Mouse (Mus musculus): ENCODE data around the gene 1700023F06Rik. TPM values are rescaled to one million over a fixed set of nuclear protein-coding genes. Genes with fewer than 3 reads are reported as not detected.

The 1700023F06Rik gene
- polyA plus RNA-seq, 2 experiments = 0.57 to 0.88 TPM

DNA sequence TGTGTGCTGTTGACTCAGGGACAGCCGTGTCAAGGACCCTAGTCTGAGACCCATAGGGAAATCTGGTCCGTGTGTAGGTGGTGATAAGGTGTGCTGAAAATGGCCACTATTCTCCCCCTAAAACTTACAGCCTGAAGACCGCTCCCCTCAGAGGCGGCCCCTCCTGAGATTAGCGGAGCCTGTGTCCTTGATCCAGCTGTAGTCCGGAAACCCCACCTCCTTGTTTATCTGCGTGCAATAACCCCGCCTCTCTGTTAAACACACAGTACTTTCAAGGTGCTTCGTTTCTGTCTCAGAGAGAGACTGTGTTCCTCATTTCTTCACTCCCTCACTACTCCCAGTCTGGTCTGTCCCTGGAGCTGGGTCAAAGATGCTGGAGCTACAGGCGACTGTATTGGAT is 44.0 kb downstream of the 1700023F06Rik start:
- DNase-seq (ENCODE audit: low spot score) (no peak), ATAC-seq (ENCODE audit: low FRiP score, low read depth) (no peak)
- H3K27ac ChIP-seq (replicated peaks; ENCODE audit: low read depth, low read length) = no peak overlapping the region
- H3K9ac ChIP-seq (ENCODE audit: low read depth, low read length, severe bottlenecking) = no peak overlapping the region
- no peak overlapping the region for H3K4me2 ChIP-seq (replicated peaks; ENCODE audit: low read depth, low read length, severe bottlenecking)
- H3K4me3 ChIP-seq (replicated peaks; ENCODE audit: low read length) = no peak overlapping the region
- H3K9me3 ChIP-seq (ENCODE audit: control insufficient read depth, low read length) = no peaks in the 10 kb centered on the region
- peaks cover 6% of the 10 kb centered on the region for H3K27me3 ChIP-seq (ENCODE audit: control insufficient read depth, insufficient read depth, low read length)
- H3K36me3 ChIP-seq (ENCODE audit: control insufficient read depth, insufficient read depth, low read length) = no peaks in the 10 kb centered on the region
- peaks cover 3% of the 10 kb centered on the region; the same call in 1 of the 2 replicates for H3K4me1 ChIP-seq (ENCODE audit: control insufficient read depth, insufficient read depth, low read length)
- WGBS = 33% methylated on average over 10 of the region's 10 CpGs
- no peak for TF ChIP-seq POLR2A (IDR thresholded peaks at IDR 0.05; ENCODE audit: borderline replicate concordance, extremely low read depth, insufficient read depth, insufficient read length)

DNA sequence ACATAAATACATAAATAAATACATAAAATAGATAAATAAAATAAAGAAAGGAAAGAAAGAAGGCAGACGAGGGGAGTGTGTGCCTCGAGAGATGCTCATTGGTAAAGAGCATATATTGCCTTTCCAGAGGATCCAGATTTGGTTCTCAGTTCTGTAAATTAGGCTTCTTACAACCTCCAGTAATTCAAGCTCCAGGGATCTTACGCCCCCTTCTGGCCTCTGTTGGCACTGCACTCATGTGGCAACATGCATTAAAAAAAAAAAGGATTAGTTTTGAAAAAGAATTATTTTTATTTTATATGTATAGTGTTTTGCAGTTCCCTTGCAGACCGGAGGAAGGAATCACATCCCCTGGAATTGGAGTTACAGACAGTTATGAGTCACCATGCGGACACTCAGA is 46.2 kb downstream of the 1700023F06Rik start:
- no peak overlapping the region for H3K4me2 ChIP-seq (replicated peaks; ENCODE audit: low read depth, low read length, severe bottlenecking)
- H3K36me3 ChIP-seq (ENCODE audit: control insufficient read depth, insufficient read depth, low read length) = no peaks in the 10 kb centered on the region
- no peak overlapping the region for H3K4me3 ChIP-seq (replicated peaks; ENCODE audit: low read length)
- no peak overlapping the region for H3K9ac ChIP-seq (ENCODE audit: low read depth, low read length, severe bottlenecking)
- no peak for TF ChIP-seq POLR2A (IDR thresholded peaks at IDR 0.05; ENCODE audit: borderline replicate concordance, extremely low read depth, insufficient read depth, insufficient read length)
- DNase-seq (ENCODE audit: low spot score) (no peak), ATAC-seq (ENCODE audit: low FRiP score, low read depth) (no peak)
- 84% methylated on average over 5 of the region's 5 CpGs for WGBS
- H3K4me1 ChIP-seq (ENCODE audit: control insufficient read depth, insufficient read depth, low read length) = peaks cover 3% of the 10 kb centered on the region; the same call in 1 of the 2 replicates
- no peak overlapping the region for H3K27ac ChIP-seq (replicated peaks; ENCODE audit: low read depth, low read length)
- H3K9me3 ChIP-seq (ENCODE audit: control insufficient read depth, low read length) = no peaks in the 10 kb centered on the region
- H3K27me3 ChIP-seq (ENCODE audit: control insufficient read depth, insufficient read depth, low read length) = no peaks in the 10 kb centered on the region

GRCm38 (mm10) chr11:103161449-103161848 is 46.9 kb downstream of the 1700023F06Rik start:
- WGBS = 75% methylated on average over 7 of the region's 7 CpGs

GRCm38 (mm10) chr11:103160738-103161137 is 47.6 kb downstream of the 1700023F06Rik start:
- Histone ChIP-seq H3K4me1 (ENCODE audit: control insufficient read depth, insufficient read depth, low read length) (peaks cover 3% of the 10 kb centered on the region; the same call in 1 of the 2 replicates), H3K9me3 (ENCODE audit: control insufficient read depth, low read length) (no peaks in the 10 kb centered on the region), H3K27me3 (ENCODE audit: control insufficient read depth, insufficient read depth, low read length) (no peaks in the 10 kb centered on the region), H3K4me3 (replicated peaks; ENCODE audit: low read length) (no peak overlapping the region), H3K27ac (replicated peaks; ENCODE audit: low read depth, low read length) (no peak overlapping the region), H3K36me3 (ENCODE audit: control insufficient read depth, insufficient read depth, low read length) (no peaks in the 10 kb centered on the region), H3K9ac (ENCODE audit: low read depth, low read length, severe bottlenecking) (no peak overlapping the region), H3K4me2 (replicated peaks; ENCODE audit: low read depth, low read length, severe bottlenecking) (no peak overlapping the region)
- DNase-seq (ENCODE audit: low spot score) (no peak), ATAC-seq (ENCODE audit: low FRiP score, low read depth) (no peak)
- TF ChIP-seq POLR2A (IDR thresholded peaks at IDR 0.05; ENCODE audit: borderline replicate concordance, extremely low read depth, insufficient read depth, insufficient read length) = no peak
- WGBS = 85% methylated on average over 11 of the region's 11 CpGs

More at GRCm38 (mm10) chr11:103161449-103161848, 46.9 kb downstream of the 1700023F06Rik start:
- Histone ChIP-seq H3K4me1 (ENCODE audit: control insufficient read depth, insufficient read depth, low read length) (peaks cover 3% of the 10 kb centered on the region; the same call in 1 of the 2 replicates), H3K27ac (replicated peaks; ENCODE audit: low read depth, low read length) (no peak overlapping the region), H3K4me2 (replicated peaks; ENCODE audit: low read depth, low read length, severe bottlenecking) (no peak overlapping the region), H3K9ac (ENCODE audit: low read depth, low read length, severe bottlenecking) (no peak overlapping the region), H3K9me3 (ENCODE audit: control insufficient read depth, low read length) (no peaks in the 10 kb centered on the region), H3K36me3 (ENCODE audit: control insufficient read depth, insufficient read depth, low read length) (no peaks in the 10 kb centered on the region), H3K4me3 (replicated peaks; ENCODE audit: low read length) (no peak overlapping the region), H3K27me3 (ENCODE audit: control insufficient read depth, insufficient read depth, low read length) (no peaks in the 10 kb centered on the region)
- DNase-seq (ENCODE audit: low spot score) (no peak), ATAC-seq (ENCODE audit: low FRiP score, low read depth) (no peak)
- no peak for TF ChIP-seq POLR2A (IDR thresholded peaks at IDR 0.05; ENCODE audit: borderline replicate concordance, extremely low read depth, insufficient read depth, insufficient read length)

- peak; percentile 90 for DNase-seq (ENCODE audit: low spot score)
- H3K4me2 ChIP-seq (replicated peaks; ENCODE audit: low read depth, low read length, severe bottlenecking) = peak overlapping the region; percentile 49
- H3K4me1 ChIP-seq (ENCODE audit: control insufficient read depth, insufficient read depth, low read length) = peaks cover 3% of the 10 kb centered on the region; the same call in 1 of the 2 replicates
- no peak overlapping the region for H3K27ac ChIP-seq (replicated peaks; ENCODE audit: low read depth, low read length)
- no peaks in the 10 kb centered on the region for H3K36me3 ChIP-seq (ENCODE audit: control insufficient read depth, insufficient read depth, low read length)
- 2% methylated on average over 24 of the region's 25 CpGs for WGBS
- H3K4me3 ChIP-seq (replicated peaks; ENCODE audit: low read length) = peak overlapping the region; percentile 21
- H3K9me3 ChIP-seq (ENCODE audit: control insufficient read depth, low read length) = no peaks in the 10 kb centered on the region
- ATAC-seq (ENCODE audit: low FRiP score, low read depth) = peak; percentile 92
- no peak for TF ChIP-seq POLR2A (IDR thresholded peaks at IDR 0.05; ENCODE audit: borderline replicate concordance, extremely low read depth, insufficient read depth, insufficient read length)
- 0 out of 2 replicates have a peak overlapping the region, but pooled peaks have one; percentile 22 for H3K9ac ChIP-seq (ENCODE audit: low read depth, low read length, severe bottlenecking)
- H3K27me3 ChIP-seq (ENCODE audit: control insufficient read depth, insufficient read depth, low read length) = no peaks in the 10 kb centered on the region
Observed at GRCm38 (mm10) chr11:103158621-103159478, 49.5 kb downstream of the 1700023F06Rik start.

Measured in limb, embryonic 14.5 days (tissue).